Mouse (Mus musculus) midbrain, embryonic 11.5 days (tissue): ENCODE data around the gene Mycs. TPM values are rescaled to one million over a fixed set of nuclear protein-coding genes. Genes with fewer than 3 reads are reported as not detected.

ENCODE experiments used
- ATAC-seq: fragments of 200-750 bp; cut with Nextera tagmentation; 2 replicates; pipeline ENCODE4 v1.8.0; 2017; ENCODE audit warnings: moderate TSS enrichment, moderate library complexity; ENCODE audit not compliant: low FRiP score
- DNase-seq: peaks from one replicate; pipeline ENCODE4 v3.0.0; 2015; ENCODE audit warnings: low spot score; ENCODE audit errors: missing footprints
- H3K27ac ChIP-seq: fragments of 300-500 bp; sonication (generic); 2 replicates; pipeline ENCODE4 v1.5.1; 2014; ENCODE audit warnings: low read depth, low read length
- H3K27me3 ChIP-seq: fragments of 300-500 bp; sonication (generic); 2 replicates; pipeline ENCODE4 v1.6.1; 2014; ENCODE audit warnings: mild to moderate bottlenecking, low read length, moderate library complexity, mixed read lengths; ENCODE audit not compliant: control insufficient read depth, insufficient read depth
- H3K36me3 ChIP-seq: fragments of 300-500 bp; sonication (generic); 2 replicates; pipeline ENCODE4 v1.6.1; 2014; ENCODE audit warnings: mild to moderate bottlenecking, low read length, moderate library complexity, mixed read lengths; ENCODE audit not compliant: control insufficient read depth, insufficient read depth
- H3K4me1 ChIP-seq: fragments of 300-500 bp; sonication (generic); 2 replicates; pipeline ENCODE4 v1.6.1; 2014; ENCODE audit warnings: low read length; ENCODE audit not compliant: control insufficient read depth, insufficient read depth
- H3K4me2 ChIP-seq: fragments of 300-500 bp; sonication (generic); 2 replicates; pipeline ENCODE4 v1.6.1; 2014; ENCODE audit warnings: mild to moderate bottlenecking, moderate library complexity
- H3K4me3 ChIP-seq: fragments of 300-500 bp; sonication (generic); 2 replicates; pipeline ENCODE4 v1.5.1; 2014; ENCODE audit warnings: low read depth, low read length
- H3K9ac ChIP-seq: fragments of 300-500 bp; sonication (generic); 2 replicates; pipeline ENCODE4 v1.6.1; 2014; ENCODE audit warnings: low read length
- H3K9me3 ChIP-seq: fragments of 300-500 bp; sonication (generic); 2 replicates; pipeline ENCODE4 v1.6.1; 2016; ENCODE audit warnings: low read length; ENCODE audit not compliant: control insufficient read depth
- WGBS: fragments of 180-500 bp; shearing (Covaris S2); extraction: QIAGEN DNeasy Blood & Tissue Kit; methylation state at CpG from one replicate; pipeline ENCODE4 v1.1.7; 2014; 5-methylcytosine and 5-hydroxymethylcytosine counted together
- polyA plus RNA-seq: library from polyadenylated mRNA; unstranded; fragments of >200 nt; fragmentation: Nextera tagmentation; extraction: Ambion mirVana; gene quantifications from 2 replicates; pipeline ENCODE4 v1.2.1, GENCODE M21; 2014

Mycs gene
- polyA plus RNA-seq, result not detected in 2 replicates

- H3K4me2 ChIP-seq, result peak within 1 kb of the TSS; percentile 30
- 77% methylated on average over 3 of the region's 3 CpGs for WGBS
- DNase-seq, result no peak
- no peaks in the 10 kb centered on the region for H3K4me1 ChIP-seq
- H3K27ac ChIP-seq, result no peak within 1 kb of the TSS
- ATAC-seq, result no peak
- no peaks in the 10 kb centered on the region for H3K27me3 ChIP-seq
- H3K9me3 ChIP-seq, result no peaks in the 10 kb centered on the region
- H3K9ac ChIP-seq, result no peak within 1 kb of the TSS
- no peak within 1 kb of the TSS for H3K4me3 ChIP-seq
- no peaks in the 10 kb centered on the region for H3K36me3 ChIP-seq
Observed at GRCm38 (mm10) chrX:5469165-5469564, at the start of gene Mycs. Gene Mycs, minus strand, starts transcription at chrX:5469265.

- no peaks in the 10 kb centered on the region for H3K4me1 ChIP-seq
- no peaks in the 10 kb centered on the region for H3K36me3 ChIP-seq
- no peak overlapping the region for H3K9ac ChIP-seq
- no peak for ATAC-seq
- no peak overlapping the region for H3K27ac ChIP-seq
- no peaks in the 10 kb centered on the region for H3K9me3 ChIP-seq
- no peaks in the 10 kb centered on the region for H3K27me3 ChIP-seq
- H3K4me3 ChIP-seq, result no peak overlapping the region
- H3K4me2 ChIP-seq, result peak overlapping the region; percentile 30
- 16% methylated on average over 24 of the region's 24 CpGs for WGBS
- DNase-seq, result peak; percentile 75
Observed at GRCm38 (mm10) chrX:5468022-5468421, 1.0 kb downstream of the Mycs start.

Other genes with a start within 250 kb of the Mycs start
- gene Btbd35f7, start 199.8 kb upstream of the Mycs start, polyA plus RNA-seq, result not detected in 2 replicates